8 mouse cellular contexts compared by ENCODE assay signal in genomic region chr2:103796211-103796860, GRCm38 (mm10). TPM values are rescaled to one million over a fixed set of nuclear protein-coding genes. Genes with fewer than 3 reads are reported as not detected.
DNase-seq lines count a peak whose midpoint lies in the region; ATAC-seq lines count a peak whose summit lies in the region.

No protein-coding gene starts in this region.

- ATAC-seq in inflammation-experienced regulatory T-cells, adult 6 months, result peak; percentile 36
- peak; percentile 12 for ATAC-seq in megakaryocyte progenitor cell, adult 5-6 weeks (replicated peaks; ENCODE audit: poor library complexity)

- peak; percentile 81 for DNase-seq in R1 (ENCODE audit: low read depth, low spot score)
- peak; percentile 69 to 71 for DNase-seq in cerebellum, postnatal 14 days
- peak; percentile 54 to 62 for DNase-seq in frontal cortex, postnatal 36 days (ENCODE audit: low spot score in 2 of 2)
- DNase-seq in left cerebral cortex, postnatal 14 days (ENCODE audit: low spot score in 2 of 2), result peak; percentile 26 to 46
- peak; percentile 59 for DNase-seq in right cerebral cortex, postnatal 25 days
- peak; percentile 53 for DNase-seq in urinary bladder, postnatal 14 days (ENCODE audit: low spot score)

- intact Hi-C loops in left cerebral cortex, postnatal 14 days (cut with DNase I), result loop anchor here (5.0 to 10.0 kb wide), 3 partner anchors 34 to 198 kb away; partner anchors contain the start of gene Nat10

RNA-seq across cellular contexts. Expression of gene Caprin1, which starts 1.1 kb away (rescaled TPM):
- polyA plus RNA-seq in inflammation-experienced regulatory T-cells, adult 6 months (2017; shearing (Covaris generic)), result 100 to 1,000 TPM in 1 of 3 experiments, 10 to 100 TPM in 2; 79.8 to 102 (median 98.3) TPM
- 100 to 1,000 TPM; 339 to 364 TPM for total RNA-seq in left cerebral cortex, postnatal 14 days (2021)
- total RNA-seq in megakaryocyte progenitor cell, adult 5-6 weeks (2015), result 402 and 462 TPM in 2 replicates
- 443 and 535 TPM in 2 replicates for total RNA-seq in megakaryocyte progenitor cell, adult 5-6 weeks (2017)

RNA-seq across cellular contexts. Expression of gene Nat10, which starts 35.3 kb away (rescaled TPM):
- 10 to 100 TPM; 27.3 to 32.2 (median 29.9) TPM for polyA plus RNA-seq in inflammation-experienced regulatory T-cells, adult 6 months (2017; shearing (Covaris generic))
- 10 to 100 TPM; 28.3 to 29.5 TPM for total RNA-seq in left cerebral cortex, postnatal 14 days (2021)
- 43.0 and 45.1 TPM in 2 replicates for total RNA-seq in megakaryocyte progenitor cell, adult 5-6 weeks (2015)
- total RNA-seq in megakaryocyte progenitor cell, adult 5-6 weeks (2017), result 63.1 and 66.3 TPM in 2 replicates

Comparison
In these comparisons a context has a peak if more than half of its experiments do, and no peak if none do; other contexts are left out.
1. Peak in every context shown above with its lines: DNase-seq and ATAC-seq.